Mouse (Mus musculus): Measurements from ENCODE around the gene Spx.

GRCm38 (mm10) chr6:142411140-142411539, 2.1 kb upstream of the Spx start:
- TF ChIP-seq POLR2A (IDR thresholded peaks at IDR 0.05; ENCODE audit: low read depth, low read length) (no peak), CTCF (IDR thresholded peaks at IDR 0.05; ENCODE audit: extremely low read depth, insufficient read length, insufficient replicate concordance, low read depth, low read length) (no peak)
